Mouse (Mus musculus) layer of hippocampus, postnatal 14 days (tissue): ENCODE results near the gene Prss33. TPM values are rescaled to one million over a fixed set of nuclear protein-coding genes. Genes with fewer than 3 reads are reported as not detected.

Source experiments
- DNase-seq, 2 experiments: peaks; one replicate each; pipeline ENCODE4 v3.0.0; 2021 to 2022; ENCODE audit warnings: low spot score in 2 of 2, mixed read lengths in 1 of 2
- microRNA-seq, 2 experiments: library from miRNA; unstranded; fragments of <30 nt; microRNA quantifications; one replicate each; pipeline ENCODE4 v1.2.0; 2021
- total RNA-seq, 2 experiments: library from RNA; stranded (reverse); gene quantifications; 2 replicates each; pipeline ENCODE4 v1.2.3; 2021

Gene Prss33
- total RNA-seq, 2 experiments from 2014 or later, result not detected

DNA sequence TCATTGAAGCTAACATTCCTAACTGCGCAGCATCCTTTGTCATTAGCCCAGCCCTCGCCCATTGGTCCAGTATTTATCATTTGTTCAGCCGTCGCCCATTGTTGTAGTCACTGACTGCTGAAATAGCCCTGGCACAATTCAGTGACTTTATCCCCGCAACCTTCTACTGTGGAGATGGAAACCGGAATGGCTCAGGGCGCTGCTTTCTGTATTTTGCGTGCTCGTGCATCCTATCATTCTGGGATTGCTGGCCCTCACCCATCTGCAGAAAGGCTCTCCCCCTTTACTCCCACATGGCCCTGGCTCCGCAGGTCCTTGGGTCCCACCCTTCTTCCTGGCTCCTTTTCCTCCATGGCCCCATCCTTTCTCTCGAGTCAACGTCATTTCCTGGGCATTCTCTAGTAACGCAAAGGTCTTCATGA, 49.3 kb downstream of the Prss33 start:
- DNase-seq, result peak; percentile 41 to 58

DNA sequence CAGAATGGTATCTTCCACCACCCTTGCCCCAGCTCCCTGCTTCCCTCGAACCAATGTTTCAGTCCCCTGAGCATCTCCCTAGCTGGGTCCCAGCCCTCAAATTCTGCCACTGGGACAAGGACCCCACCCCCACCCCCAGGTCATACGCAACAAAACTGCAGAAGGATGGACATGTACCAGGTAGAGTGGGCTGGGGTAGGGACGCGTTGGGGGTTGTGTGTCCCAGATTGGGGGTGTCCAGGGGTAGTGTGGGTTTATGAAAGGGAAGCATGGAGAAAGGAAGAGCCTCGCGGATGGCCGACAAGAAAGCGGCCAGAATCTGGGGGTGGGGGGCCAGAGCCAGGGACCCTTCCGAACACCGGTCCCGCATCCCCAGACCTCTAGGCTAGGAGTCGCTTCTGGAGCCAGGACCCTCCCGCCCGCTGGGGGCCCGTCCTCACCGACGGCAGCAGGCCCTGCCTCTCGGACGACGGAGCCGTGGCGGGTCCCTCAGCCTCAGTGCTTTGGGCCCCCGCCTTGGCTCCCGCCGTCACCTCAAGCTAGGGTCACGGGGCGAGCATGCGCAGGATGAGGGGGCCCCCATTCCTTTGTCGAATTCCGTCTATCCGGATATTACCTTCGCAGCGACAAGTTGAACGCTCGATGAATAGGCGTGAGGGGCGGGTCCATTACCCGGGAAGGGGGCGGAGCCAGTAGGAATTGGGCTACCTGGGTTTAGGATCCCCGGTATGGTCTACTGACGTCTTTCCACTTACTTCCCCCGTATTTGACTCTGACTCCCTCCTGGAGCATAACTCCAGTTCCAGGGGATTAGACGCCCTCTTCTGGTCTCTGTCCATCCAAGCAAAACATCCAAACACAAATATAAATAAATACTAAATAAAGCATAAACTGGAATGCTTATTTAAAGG, 50.0 kb downstream of the Prss33 start, which contains the start of gene Flywch2:
Gene Flywch2, minus strand, starts transcription at position 521 of the 911 bp plus-strand sequence.
- DNase-seq, result peak; percentile 85 to 95

DNA sequence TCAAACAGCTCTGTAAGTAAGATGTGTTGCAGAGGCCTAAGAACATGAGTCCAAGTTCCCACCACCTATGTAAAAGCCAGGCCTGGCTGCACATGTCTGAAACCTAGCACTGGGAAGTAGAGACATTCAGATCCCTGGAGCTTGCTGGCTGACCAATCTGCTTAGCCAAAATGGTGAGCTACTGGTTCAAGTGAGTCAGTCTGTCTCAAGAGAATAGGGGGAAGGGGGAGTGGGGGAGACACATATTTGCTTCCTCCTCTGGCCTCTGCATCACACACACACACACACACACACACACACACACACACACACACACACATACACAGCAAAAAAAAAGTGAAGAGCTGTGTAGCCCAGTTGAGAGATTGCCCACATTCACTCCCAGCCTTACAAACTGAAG, 52.5 kb downstream of the Prss33 start:
- no peak for DNase-seq

Small RNA genes within 50 kb of the gene (microRNA-seq; reads per million reads assigned to microRNA genes)
- 3.2 to 4.2 reads per million in 2 experiments for gene Mir5125

Other genes starting within 250 kb of the Prss33 start
- 10 to 100 TPM; 29.8 to 30.1 TPM for gene Zfp13, start 236.6 kb downstream of the Prss33 start, total RNA-seq
- under 1 TPM in 1 of 2 experiments, not detected in 1; 0.36 TPM for gene Zscan10, start 235.2 kb downstream of the Prss33 start, total RNA-seq
- under 1 TPM; 0.85 to 0.86 TPM for gene Mmp25, start 190.8 kb downstream of the Prss33 start, total RNA-seq
- not detected for gene Bicdl2, start 175.6 kb downstream of the Prss33 start, total RNA-seq
- gene Hcfc1r1, start 162.5 kb downstream of the Prss33 start, total RNA-seq, result 100 to 1,000 TPM; 127 to 131 TPM
- gene Thoc6, start 162.2 kb downstream of the Prss33 start, total RNA-seq, result 10 to 100 TPM in 1 of 2 experiments, 1 to 10 TPM in 1; 9.5 to 12.2 TPM
- gene Tnfrsf12a, start 158.6 kb downstream of the Prss33 start, total RNA-seq, result 10 to 100 TPM in 1 of 2 experiments, 1 to 10 TPM in 1; 9.5 to 10.1 TPM
- gene Cldn6, start 156.8 kb downstream of the Prss33 start, total RNA-seq, result not detected
- 1 to 10 TPM in 1 of 2 experiments, under 1 TPM in 1; 0.69 to 1.1 TPM for gene Cldn9, start 152.0 kb downstream of the Prss33 start, total RNA-seq
- gene 1520401A03Rik, start 113.3 kb downstream of the Prss33 start, total RNA-seq, result under 1 TPM; 0.14 to 0.16 TPM
- 1 to 10 TPM; 3.7 to 4.0 TPM for gene Pkmyt1, start 109.7 kb downstream of the Prss33 start, total RNA-seq
- 10 to 100 TPM; 49.7 to 52.8 TPM for gene Paqr4, start 95.2 kb downstream of the Prss33 start, total RNA-seq
- under 1 TPM; 0.17 to 0.21 TPM for gene Kremen2, start 90.2 kb downstream of the Prss33 start, total RNA-seq
- gene Flywch1, start 64.5 kb downstream of the Prss33 start, total RNA-seq, result 100 to 1,000 TPM; 159 to 169 TPM
- gene Flywch2, start 50.0 kb downstream of the Prss33 start, total RNA-seq, result 10 to 100 TPM; 24.5 to 25.3 TPM
- 100 to 1,000 TPM; 502 to 591 TPM for gene Srrm2, start 45.5 kb downstream of the Prss33 start, total RNA-seq
- 100 to 1,000 TPM; 363 to 365 TPM for gene Elob, start 6.9 kb downstream of the Prss33 start, total RNA-seq
- under 1 TPM in 1 of 2 experiments, not detected in 1; 0.29 TPM for gene Prss32, start 7.8 kb upstream of the Prss33 start, total RNA-seq
- 1 to 10 TPM; 1.8 to 2.0 TPM for gene Prss41, start 8.1 kb upstream of the Prss33 start, total RNA-seq
- gene Prss21, start 32.0 kb upstream of the Prss33 start, total RNA-seq, result not detected
- gene Dcpp1, start 44.8 kb upstream of the Prss33 start, total RNA-seq, result not detected
- not detected for gene Dcpp2, start 44.8 kb upstream of the Prss33 start, total RNA-seq
- not detected for gene Dcpp3, start 81.4 kb upstream of the Prss33 start, total RNA-seq
- gene Sbp, start 105.6 kb upstream of the Prss33 start, total RNA-seq, result not detected
- not detected for gene Sbpl, start 119.2 kb upstream of the Prss33 start, total RNA-seq
- gene Prss30, start 144.5 kb upstream of the Prss33 start, total RNA-seq, result under 1 TPM in 1 of 2 experiments, not detected in 1; 0.41 TPM
- gene Prss22, start 162.0 kb upstream of the Prss33 start, total RNA-seq, result not detected
- gene Prss27, start 202.1 kb upstream of the Prss33 start, total RNA-seq, result not detected
- gene Kctd5, start 237.4 kb upstream of the Prss33 start, total RNA-seq, result 10 to 100 TPM; 53.0 to 53.8 TPM